Mouse (Mus musculus) gastrocnemius, adult 18-20 months (tissue): ENCODE results near the gene Msi2. TPM values are rescaled to one million over a fixed set of nuclear protein-coding genes. Genes with fewer than 3 reads are reported as not detected.

Experiments used
- DNase-seq: peaks from one replicate; pipeline ENCODE4 v3.0.0; 2021; ENCODE audit warnings: low spot score
- long read RNA-seq, 2 experiments: library from polyadenylated mRNA; stranded (forward); transcript quantifications; one replicate each; pipeline ENCODE4 v2.0.0; 2021
- total RNA-seq, 2 experiments: library from RNA; stranded (reverse); gene quantifications; 2 replicates each; pipeline ENCODE4 v1.2.3; 2021

Gene Msi2
- total RNA-seq, result 100 to 1,000 TPM; 179 to 180 TPM
- long read RNA-seq, experiment 1, partial matches to known transcripts, result 0 of 30 reads
- long read RNA-seq, experiment 1, other reads (novel, unspliced or antisense), result 30 of 30 reads
- long read RNA-seq, experiment 2, partial matches to known transcripts, result 0 of 33 reads
- long read RNA-seq, experiment 2, other reads (novel, unspliced or antisense), result 33 of 33 reads

DNA sequence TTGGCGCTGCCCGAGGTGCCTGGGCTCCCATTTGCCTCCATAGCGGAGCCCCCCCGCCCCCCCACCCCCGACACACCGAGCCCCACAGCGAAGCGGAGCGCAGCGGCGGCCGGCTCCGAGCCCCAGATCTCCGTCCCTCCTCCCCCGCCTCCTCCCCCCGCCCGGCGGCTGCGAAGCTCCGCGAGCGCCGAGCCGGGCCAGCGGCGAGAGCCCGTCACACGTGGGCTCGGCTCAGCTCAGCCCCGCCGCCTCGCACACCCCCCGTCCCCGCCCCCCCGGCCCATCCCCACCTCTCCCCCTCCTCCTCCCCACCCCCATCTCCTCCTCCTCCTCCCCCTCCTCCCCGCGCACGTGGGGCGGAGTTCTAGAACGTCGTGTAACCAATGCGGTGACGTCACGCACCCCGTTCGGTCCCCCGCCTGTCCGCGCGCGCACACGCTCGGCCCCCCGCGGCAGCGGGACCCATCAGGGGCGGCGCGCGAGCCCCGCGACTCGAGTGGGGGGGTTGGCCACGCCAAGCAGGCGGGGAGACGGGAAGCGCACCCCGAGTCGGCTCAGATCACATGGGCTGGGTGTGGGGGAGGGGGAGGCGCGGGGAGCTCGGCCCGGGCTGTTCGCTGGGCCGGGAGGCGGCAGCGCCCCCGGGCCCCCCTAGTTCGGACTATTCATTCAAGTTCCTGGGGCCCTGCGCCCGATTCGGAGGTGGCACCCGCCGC is at the start of gene Msi2:
Msi2 (minus strand) TSS at position 464 of the 716 bp plus-strand sequence.
- DNase-seq, result peak; percentile 94

DNA sequence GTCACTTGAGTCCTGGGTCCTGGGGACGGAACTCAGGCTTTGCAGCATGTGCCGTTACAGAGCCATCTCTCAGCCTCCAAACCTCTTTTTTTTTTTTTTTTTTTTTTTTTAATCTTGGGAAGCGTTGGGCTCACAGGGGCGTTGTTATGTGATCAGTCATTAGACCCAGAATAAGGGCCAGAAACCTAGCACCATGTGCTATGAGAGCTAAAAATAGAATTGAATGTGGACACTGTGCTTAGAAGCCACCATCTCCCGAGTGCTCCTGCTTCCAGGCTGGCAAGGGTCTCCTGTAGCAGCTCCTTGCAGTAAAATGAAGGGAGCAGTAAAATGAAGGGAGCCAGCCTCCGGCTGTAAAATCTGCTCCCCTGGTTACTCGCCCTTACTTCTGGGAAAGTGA is 47.3 kb upstream of the Msi2 start:
- DNase-seq, result peak; percentile 43

DNA sequence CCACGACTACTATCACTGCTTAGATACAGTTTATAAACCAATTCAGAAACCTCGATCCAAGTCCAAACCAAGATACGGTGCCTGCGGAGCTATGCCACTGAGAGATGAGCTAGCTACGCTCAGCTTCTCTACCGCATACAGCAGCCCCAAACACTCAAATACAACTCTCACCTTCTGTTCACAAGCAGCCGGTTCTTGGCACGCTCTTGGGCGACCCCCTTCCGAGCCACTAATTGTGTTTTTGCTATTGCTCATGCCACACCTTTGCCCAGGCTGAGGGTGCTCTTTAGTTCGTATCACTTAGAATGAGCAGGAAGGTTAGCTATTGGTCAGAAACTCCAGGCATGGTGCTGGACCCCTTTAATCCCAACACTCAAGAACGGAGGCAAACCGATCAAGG is 45.1 kb upstream of the Msi2 start:
- no peak for DNase-seq

DNA sequence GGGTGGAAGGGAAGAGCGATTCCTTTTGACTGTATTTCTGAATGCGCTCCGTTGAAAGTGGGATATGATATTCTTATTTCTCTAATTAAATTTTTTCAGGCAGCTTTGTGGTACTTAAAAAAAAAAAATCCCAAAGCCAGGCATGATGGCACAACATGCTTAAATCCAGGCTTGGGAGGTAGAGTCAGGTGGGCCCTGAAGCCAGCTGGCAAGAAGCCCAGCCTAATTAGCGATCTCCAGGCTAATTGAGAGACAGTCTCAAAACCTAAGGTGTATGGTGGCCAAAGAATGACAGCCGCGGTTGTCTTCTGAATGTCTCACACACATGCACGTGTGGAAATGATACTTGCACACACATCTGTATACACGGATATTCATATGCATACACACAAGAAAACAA is 41.2 kb upstream of the Msi2 start:
- DNase-seq, result no peak

DNA sequence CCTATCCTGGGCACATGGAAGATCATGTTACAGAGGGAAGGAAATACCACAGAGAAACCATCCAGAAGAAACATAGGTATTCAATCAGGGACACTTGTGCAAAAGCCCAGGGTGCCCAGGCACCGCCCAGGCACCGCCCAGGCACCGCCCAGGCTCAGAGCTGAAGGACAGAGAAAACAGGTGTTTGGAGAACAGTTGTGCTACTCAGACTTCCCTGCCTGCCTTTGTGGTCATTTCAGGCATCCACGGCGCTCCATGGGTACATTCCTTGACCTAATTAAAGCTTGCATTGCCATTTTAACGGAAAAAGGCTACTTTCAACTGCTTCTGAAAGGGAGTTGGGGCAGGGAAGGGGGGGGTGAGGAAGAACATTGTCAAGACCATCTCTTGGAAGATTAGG is 40.1 kb upstream of the Msi2 start:
- no peak for DNase-seq

DNA sequence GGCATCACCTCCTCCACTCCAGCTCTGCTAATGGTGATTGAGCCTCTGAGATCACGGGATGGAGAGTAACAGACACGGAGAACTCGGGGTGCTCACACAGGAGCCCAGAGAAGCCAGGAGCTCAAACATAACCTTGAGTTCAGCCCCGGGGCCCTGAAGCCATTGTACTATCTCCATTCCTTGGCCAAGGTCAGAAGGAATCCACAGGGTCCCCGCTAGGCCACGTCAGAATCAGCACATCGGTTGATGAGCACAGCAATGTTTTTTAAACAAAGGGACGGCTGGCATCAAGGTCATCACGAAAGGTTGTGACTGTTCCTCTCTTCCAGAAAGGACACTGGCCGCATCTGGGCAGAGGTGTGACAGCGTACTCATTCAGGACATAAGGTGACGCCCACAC is 27.0 kb upstream of the Msi2 start:
- no peak for DNase-seq

DNA sequence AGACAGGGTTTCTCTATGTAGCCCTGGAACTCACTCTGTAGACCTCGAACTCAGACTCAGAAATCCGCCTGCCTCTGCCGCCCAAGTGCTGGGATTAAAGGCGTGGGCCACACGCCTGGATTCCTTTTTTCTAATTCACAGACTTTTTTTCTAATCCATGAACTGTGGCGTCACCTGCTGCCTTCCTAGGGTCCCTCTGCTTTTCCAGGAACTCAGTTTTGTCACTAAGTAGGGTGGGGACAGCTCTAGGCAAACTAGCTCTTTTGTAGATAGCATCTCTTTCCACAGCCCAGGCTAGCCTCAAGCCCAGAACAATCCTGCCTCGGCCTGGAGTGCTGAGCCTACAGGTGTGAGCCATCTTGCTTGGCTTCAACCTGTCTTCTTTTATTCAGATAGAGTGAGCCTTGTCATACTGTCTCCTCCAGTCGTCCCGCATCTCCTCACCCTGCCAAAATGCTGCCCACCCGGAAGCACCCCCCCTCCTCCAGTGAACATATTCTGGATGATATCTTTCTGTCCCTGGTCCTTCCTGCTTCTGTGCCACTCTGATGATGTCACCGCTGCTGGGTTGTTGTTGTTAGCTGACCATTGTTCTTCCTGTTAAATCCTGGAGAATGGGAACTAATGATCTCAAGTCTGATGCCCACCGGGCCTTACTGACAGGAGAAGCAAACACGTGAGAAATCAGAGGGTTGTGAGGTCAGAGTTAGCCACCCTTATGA is 21.4 kb upstream of the Msi2 start:
- no peak for DNase-seq

DNA sequence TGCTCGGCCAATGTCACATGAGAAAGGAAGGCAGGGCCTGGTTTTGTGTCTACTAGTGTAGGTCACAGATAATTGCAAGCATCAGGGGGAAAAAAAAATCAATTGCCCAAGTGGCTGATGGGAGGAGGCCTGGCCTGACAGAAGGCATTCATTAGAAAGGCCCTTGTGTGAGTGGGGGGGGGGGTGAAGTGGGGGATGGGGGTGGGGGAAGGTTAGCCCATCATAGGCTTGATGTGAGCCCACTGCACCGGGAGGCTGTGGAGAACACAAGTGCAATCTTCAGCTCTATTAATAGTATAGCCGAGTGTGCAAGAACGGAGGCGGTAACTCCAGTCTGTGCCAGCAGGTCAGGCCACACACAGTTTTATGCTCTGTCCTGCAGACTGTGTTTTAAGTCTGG is 11.1 kb upstream of the Msi2 start:
- no peak for DNase-seq

DNA sequence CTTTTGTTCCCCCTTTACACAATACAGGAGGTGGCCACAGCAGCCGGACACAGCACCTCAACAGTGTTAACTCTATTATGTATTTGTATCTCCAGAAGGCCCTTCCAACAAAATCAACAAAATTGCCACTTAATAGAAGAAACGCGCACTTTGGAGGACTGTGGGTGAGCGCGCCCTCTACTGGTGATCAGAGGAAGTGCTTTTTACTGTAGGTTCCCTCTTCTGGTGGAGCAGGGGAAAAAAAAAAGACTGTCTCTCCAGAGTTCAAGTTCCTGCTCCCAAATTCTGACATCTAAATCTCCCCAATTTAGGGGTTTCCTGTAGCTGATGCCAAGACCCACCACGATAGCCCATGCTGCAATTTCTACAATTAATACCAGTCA is 10.2 kb upstream of the Msi2 start:
- peak; percentile 81 for DNase-seq

DNA sequence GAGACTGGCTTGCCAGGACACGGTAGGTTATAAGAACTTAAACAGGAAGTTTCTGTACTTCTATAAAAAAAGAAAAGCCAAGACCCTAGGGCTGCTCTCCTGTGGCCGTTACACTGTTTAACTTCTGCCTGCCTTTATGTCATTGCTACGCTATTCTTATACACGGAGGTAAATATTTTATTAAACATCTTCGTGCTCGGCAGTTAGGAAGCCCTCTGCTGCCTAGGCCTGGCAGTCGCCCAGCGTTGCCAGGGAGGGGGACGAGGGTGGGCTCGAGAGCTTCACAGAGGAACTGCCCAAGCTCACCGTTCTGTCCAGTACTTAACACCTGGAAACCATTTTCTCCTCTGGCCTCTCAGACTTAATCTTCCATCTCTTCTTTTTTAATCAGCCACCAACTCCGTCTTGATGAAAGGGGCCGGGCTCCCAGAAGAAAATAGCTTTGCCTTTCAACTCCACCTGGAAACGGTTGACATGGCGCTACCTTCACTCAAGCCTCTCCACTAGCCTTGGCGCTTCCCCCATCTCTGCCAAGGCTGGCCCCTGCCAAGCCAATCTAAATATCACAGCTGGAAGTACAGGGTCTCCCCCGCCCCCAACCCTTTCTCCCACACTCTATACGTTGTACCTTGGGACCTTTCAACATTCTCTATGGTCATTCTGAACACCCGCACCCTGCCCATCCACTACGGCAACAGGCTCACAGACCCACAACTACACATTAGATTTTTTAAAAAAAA is 9.6 kb upstream of the Msi2 start:
- DNase-seq, result no peak

DNA sequence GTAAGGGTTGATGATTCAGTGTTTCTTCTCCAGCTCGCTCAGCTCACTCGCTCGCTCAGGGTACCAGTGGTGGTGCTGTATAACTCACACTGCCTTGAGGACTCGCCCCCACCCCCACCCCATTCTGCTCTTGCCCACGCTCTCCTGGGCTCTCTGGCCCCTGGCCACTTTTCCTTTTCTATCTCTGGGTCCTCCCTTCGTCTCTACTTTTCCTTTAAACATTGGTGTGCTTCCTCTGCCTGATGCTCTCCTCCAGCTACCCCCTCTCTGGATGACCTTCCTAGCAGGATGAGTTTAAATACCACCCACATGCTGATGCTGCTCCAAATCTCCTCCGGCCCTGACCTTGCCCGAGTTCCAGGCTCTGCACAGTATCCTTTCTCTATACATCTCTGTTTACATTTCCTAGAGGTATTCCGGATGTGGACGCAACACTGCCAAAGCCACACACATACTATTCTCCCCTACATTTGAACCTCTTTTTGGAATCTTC is 2.9 kb upstream of the Msi2 start:
- DNase-seq, result no peak

DNA sequence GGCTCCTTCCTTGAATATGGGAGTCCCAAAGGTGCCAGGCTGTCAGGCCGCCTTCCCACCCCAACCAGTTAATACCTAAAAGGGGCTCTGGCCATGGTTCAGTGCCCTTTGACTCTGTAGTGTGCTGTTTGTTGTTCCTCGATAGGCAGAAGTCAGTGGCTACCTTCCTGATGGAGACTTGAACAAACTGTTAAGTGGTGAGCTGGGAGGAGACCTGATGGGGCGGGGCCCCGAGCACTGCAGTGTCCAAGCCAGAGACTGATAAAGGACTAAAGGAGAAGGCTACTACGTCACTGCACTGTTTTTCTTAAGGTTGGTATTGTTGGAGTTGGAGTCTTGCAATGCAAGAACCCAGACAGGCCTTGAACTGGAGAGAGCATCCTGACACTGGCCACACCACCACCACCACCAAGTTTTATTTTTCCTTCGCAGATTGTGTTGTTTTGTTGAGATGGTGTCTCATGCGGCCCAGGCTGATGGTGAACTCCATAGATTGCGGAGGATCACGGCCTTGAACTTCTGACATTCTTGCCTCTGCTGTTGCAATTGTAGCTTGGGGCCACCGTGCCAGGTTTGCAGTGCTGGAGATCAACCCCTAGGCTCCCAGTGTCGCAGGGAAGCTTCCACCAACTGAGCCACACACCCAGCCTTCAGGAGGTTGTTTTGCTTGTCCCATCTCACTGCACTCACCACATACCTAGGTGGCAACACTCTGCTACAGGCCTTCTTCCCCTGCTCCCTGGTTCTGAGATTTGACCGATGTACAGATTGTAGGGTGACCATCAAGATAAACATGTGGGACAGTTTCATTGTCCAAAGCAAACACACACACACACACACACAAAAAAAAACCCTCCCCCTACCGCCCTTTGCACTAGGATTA is 2.2 kb upstream of the Msi2 start:
- no peak for DNase-seq

DNA sequence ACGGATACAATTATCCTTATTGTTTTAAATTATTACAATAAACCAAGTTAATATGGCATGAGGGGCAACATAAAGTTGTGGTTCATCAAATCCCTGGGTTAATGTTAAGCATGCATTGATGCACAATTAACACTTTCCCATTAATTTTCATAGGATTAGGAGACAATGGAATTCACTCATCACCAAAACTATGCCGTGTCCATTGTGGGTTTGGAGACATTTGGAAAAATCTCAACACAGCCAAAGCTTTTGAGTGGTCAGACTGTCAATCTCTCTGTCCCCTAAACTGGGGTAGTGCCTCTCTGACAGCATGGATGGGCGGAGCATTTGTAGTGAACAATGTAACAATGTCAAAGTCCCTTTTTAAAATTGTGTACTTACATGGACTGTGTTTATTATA is 1.3 kb upstream of the Msi2 start:
- no peak for DNase-seq

DNA sequence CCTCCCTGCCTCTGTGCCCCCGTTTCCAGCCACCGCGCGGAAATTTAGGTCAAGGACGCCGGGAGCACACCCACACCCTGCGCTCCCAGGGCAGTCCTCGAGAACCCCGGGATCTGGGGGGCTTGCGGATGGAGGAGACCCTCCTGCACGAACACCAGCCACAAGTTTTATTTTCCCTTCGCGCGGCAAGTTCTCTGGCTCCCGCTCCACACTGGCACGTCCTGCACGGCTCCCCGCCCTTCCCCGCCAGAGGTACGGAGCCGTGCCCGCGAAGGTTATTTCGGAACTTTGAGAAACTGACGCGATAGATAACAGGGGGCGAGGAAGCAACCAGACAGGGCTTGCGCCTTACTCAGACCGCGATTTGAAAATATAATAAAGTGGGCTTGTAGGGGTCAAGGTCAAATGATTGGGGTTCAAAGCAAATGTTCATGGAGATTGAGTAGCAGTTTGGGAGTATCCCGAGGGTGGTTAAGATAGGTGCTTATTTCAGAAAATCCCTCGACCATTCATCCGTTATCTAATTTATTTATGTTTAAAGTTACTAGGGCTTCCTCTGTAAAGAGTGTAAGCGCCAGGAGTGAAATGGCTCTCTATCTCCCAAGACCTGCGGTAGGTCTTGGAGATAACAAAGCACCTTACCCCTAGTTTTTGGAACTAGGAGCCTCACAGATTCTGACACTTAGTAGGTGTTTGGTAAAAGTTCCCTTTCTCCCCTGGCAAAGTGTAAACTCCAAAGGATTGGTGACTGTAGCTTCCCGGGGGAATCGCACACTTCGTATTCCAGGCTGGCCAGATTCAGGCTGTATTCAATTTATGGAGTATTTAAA is 668 bp upstream of the Msi2 start:
- DNase-seq, result no peak

DNA sequence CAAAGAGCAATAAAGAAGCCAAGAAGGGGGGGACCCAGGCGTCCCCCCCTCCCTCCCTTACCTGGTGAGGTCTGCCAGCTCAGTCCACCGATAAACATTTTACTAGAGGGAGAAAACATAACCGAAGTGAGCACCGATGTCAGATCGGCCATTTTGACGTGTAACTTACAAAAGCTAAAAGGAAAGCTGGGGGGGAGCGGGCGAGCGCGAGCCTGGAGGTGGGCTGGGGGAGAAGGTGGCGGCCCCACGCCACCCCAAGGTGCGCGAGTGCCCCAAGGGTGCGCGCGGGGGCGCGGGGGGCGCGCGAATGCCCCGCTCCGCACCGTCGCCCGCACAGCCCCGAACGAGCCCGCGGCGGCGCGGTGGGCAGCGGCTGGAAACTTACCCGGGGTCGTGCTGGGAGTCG is 666 bp downstream of the Msi2 start:
- no peak for DNase-seq

DNA sequence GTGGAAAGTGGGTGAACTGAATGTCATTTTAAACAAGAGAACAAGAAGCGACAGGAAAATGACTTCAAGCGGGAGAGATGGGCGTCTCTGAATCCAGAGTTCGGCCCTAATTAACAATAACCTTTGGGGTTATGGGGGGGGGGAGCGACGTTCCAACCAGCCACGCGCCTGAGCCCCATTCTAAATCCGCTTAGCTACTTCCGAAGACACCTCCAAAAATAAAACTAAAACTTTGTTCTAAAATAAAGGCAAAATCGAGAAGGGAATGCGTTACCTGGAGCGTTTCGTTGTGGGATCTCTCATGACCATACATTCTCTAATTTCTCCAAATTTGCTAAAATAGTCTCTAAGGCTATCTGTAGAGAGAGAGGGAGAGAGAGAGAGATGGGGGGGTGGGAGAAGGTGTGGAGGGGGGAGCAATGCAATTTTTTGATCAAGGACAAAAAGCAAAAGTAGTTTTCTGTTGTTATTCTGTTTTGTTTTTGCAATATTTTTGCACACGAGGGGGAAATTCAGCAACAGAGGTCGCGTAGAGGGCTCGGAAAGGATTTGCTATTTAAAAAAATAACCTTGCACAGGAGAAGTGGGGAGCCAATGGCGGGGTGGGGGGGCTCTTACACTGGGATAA is 1.2 kb downstream of the Msi2 start:
- DNase-seq, result no peak

DNA sequence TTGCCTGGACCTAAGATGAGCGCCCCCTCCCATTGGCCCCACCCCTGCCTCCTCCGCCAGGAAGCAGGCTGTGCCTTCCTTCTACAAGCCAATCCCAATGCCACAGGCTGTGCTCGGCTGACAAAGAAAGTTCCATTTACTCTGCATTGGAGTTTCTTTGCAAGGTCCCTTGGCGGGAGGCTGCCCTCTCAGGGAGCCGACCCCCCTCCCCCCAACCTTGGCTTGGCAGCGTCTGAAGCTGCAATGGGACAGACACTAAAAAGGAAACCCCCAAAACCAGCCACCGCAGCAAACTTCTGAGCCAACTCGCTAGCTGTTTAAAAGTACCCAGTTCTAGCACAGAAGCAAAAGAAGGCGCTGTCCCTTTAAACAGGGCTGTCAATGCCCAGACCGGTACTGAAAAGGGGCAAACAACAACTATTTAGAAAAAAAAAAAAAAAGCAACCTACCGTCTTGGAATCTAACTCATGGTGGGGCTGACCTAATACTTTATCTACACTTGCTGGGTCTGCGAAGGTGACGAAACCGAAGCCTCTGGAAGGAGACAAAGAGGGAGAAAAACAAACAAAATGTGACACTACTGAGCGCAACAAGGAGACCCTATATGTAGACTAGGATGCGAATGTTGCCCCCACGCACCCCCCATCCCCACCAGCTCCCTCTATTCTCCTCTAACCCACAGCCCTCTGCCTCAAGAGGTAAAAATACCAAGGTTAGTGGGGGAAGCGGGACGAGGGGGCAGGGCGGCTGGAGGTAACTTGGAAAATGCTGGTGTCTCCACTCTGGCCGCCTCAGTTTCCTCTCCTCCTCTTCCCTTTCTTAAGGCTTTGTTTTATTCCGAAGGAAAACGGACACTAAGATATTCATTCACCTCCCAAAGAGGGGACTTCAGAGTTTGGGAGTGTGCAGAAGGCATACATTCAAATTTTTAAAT is 2.0 kb downstream of the Msi2 start:
- no peak for DNase-seq

DNA sequence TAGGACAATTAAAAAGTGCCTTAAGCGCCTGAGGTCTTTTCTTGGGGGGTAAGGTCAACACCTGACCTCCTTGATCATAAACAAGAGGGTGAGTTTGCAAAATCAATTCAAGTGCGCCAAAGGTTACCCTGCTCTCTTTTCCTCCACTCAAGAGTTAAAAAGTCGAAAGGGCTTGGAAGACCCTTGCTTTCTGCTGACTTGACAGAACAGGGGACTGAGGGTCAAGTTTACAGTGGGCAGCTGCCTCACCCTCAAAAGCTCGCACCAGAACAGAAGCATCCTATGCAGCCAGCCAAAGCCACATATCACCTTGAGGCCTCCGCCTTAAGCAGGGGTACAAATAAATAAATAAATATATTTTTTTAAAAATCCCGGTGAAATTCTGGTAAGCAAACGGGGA is 3.0 kb downstream of the Msi2 start:
- no peak for DNase-seq

DNA sequence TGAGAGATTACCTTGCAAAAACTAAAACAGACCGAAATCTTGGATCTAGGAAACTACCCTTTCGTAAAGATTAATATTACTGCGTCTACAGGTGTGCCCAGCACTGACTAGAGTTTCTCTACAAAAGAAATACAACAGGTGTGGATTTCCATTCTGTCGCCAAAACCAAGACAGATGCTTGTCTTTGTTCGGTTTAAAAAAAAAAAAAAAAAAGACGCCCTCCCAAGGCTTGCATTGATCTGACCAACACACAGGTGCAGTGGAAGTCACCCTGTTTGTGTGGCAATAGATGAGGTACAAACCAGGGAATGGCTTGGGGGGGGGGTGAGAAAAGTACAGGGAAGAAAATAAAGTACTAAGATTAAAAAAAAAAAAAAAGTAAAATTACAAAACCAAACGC is 4.2 kb downstream of the Msi2 start:
- DNase-seq, result no peak
